Mouse (Mus musculus): ENCODE measurements around the gene 2310061I04Rik. TPM values are rescaled to one million over a fixed set of nuclear protein-coding genes. Genes with fewer than 3 reads are reported as not detected.

2310061I04Rik gene
- polyA plus RNA-seq (2014; fragmentation: Illumina TruSeq; extraction: RNeasy Lipid Tissue Mini Kit (QIAGEN cat#74804); ENCODE audit: low read depth, low replicate concordance): 21.6 TPM

DNA sequence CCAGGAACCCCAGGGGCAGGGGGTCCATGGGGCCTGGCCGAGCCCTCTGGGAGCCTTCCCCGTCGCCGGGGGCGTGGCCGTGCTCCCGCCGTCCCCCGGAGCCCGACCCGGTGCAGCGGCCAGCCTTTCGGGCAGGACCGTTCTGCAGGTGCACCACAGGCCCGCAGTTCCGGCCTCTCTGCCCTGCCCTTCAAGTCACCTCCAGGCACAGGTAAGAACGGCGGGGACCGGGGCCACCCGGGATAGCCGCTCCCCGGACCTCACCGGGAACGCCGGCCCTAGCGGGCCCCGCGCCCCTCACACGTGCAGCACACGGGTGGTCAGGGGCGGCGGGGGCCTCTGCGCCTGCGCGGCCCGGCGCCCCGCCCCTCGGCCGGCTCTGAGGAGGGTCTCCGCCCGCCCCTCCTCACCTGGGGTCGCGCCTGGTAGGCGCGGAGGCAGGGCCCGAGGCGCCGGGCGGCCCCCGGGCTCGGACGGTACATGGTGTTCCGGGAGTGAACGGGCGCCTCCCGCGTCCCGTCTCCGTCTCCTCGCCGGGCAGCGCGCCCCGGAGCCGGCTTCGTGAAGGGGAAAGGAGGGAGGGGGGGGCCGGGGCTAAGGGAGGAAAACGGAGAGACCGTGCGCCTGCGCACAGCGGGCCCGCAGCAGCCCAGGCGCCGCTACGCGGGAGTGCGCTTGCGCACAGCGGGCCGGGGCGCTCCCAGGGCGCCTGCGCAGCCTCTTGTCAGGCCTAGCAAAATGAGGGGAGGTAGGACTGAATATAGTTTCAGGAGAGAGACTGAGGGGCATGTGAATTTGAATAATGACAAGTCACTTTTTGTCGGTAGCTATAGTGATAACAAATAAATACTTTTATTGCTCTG, at the start of gene 2310061I04Rik:
Gene 2310061I04Rik, minus strand, starts transcription at position 651 of the 863 bp plus-strand sequence.

DNA sequence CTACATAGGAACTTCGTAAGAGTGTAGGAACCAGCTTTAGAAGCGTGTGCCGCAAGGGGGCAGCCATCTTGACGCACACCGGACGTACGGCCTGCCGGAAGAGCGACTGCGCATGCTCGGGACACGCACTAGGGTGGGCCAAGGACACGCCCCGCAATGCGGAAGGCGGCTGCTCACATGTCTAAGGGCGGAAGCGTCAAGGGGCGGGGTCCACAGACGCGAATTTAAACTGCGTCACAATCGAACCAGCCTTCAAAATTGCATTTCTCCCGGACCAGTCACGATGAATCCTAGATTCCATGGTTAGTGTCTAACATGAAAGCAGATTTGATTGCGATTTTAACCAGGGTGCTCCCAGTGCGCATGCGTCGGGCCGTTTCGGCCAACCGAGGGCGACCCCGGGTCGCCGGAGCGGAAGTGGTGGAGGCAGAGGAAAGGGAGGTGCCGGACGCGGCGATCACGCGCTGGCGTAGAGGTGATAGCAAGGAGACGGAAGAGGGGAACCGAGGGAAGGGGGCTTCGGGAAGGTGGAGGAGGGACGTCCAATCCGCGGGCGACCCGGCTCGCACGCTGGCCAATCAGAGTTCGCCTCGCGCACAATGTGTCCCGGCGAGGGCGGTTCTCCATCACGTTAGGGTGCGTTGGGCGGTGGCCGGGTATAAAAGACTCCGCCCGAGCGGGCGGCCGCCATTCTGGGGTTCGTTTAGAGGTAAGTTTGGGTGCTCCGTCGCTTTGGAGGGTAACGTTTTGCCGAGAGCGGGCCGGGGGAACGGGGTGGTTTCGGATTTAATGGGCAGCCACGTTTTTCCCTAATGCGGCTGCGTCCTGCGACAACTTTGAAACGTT, 19.3 kb upstream of the 2310061I04Rik start, which contains the start of the genes Mrps18b and Ppp1r10:
Gene Mrps18b, minus strand, starts transcription at position 93 of the 846 bp plus-strand sequence.
Gene Ppp1r10, plus strand, starts transcription at position 138 of the 846 bp plus-strand sequence.

DNA sequence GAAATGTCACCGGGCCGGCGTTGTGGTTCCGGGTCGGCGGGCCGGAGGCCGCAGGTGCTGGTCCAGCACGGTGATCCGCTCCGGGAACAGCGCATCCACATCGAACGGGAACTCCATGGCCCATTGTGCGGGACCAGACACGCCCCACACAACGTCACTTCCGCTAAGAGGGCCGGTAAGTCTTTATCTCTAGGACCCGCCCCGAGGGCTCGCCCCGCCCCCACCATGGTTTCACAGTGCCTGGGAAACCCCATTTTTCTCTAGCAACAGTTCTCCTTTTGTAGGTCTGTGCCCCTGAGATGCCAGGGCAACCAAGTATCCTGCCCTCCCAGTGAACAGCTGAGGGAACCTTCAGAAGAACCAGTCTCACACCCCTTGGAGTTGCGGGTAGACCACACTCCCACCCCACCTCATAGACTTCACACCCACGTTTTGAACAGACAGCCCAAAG, 12.7 kb upstream of the 2310061I04Rik start, which contains the start of gene Atat1:
Gene Atat1, minus strand, starts transcription at position 157 of the 451 bp plus-strand sequence.

DNA sequence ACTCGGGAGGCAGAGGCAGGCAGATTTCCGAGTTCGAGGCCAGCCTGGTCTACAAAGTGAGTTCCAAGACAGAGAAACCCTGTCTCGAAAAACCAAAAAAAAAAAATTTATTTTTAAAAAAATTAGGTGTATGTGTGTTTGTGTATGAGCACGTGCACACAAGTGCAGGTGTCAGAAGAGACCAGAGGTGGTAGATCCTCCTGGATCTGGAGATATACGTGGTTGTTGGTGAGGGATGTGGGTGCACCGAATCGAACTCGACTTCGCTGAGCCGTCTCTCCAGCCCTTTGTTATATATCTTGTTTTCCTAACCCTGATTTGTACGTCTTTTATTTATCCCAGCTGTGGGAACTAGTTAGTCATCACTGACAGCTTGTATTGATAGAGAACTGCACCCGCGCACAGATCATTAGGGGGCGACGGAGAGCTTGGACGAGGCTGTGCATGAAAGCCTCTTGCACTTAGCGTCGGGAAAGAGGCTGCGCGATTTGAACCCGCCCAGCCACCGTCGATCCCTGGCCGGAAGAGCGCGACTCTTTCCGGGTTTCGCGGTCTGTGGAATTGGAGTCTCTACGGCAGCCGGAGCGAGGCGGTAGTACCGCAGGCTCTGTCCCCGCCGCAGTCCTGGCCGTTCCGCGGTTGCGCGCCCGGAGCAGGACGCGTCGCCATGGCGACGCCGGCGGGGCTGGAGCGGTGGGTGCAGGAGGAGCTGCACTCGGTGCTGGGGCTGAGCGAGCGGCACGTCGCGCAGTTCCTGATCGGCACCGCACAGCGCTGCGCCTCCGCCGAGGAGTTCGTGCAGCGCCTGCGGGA, 17.8 kb downstream of the 2310061I04Rik start, which contains the start of gene Dhx16:
Gene Dhx16, plus strand, starts transcription at position 575 of the 813 bp plus-strand sequence.

DNA sequence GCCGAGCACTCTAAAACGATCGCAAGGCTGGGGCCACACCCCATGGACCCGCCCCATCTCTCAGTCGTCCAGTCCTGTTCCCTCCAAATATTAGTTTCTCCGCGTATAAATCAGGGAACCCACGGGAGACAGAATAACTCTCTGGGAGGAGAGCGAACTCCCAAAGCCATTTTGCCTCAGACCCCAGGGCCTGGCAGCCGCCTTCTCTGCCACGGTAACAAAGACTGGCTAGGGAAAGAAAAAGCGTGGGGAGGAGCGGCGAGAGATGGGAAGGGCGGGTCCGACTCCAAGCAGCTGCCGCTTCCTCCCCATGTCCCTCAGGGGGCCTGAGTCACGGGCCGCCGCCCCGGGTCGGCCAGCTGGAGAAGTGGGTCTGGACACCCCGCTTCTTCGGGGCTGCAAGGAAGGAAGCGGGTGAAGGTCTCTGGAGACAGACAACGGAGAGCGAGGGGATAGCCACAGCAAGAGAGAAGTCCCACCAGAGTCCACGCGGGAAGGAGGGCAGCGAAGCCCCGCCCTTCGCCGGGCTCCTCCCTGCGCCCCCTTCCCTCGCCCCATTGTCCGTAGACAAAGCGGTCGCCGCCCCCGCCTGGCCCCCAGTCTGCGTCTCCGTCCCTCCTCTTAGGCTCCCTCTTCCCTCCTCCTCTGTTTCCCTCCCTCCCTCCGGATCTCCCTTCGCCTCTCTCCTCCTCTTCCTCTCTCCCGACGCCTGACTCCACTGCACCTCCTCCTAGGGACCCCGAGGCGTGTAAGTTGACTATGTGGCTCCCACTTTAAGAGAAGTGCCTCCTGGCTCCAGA, 31.6 kb downstream of the 2310061I04Rik start, which contains the start of gene Ppp1r18:
Gene Ppp1r18, plus strand, starts transcription at position 113 of the 800 bp plus-strand sequence.

DNA sequence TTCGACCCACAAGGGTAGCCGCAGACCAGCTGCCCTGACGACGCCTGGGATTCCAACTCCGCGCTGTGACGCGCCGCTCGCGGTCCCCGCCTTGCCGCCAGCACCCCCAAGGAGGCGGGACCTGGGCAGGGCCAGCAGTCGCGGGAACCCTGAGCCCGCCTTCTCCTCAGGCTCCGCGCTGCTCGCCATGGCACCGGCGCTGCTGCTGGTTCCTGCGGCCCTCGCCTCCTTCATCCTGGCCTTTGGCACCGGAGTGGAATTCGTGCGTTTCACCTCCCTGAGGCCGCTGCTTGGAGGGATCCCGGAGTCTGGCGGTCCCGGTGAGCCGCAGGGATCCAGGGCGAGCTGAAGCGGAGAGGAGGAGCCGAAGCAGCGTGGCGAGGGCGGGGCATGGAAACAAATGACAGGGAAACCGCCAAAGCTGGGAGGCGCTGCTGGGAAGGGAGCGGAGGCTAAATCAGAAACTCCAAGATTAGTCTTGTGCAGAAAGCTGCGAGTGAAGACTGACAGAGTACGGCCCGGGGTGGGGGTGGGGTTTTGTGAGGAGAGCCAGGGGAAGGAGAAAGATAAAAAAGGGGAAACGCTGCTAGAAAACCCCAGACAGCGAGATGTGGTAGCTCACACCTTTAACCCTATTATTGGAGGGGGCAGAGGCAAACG, 35.9 kb downstream of the 2310061I04Rik start, which contains the start of gene Nrm:
Gene Nrm, plus strand, starts transcription at position 121 of the 660 bp plus-strand sequence.

Other genes starting within 250 kb of the 2310061I04Rik start
- gene Vars2, start 229.8 kb downstream of the 2310061I04Rik start, polyA plus RNA-seq (2014; fragmentation: Illumina TruSeq; extraction: RNeasy Lipid Tissue Mini Kit (QIAGEN cat#74804); ENCODE audit: low read depth, low replicate concordance): 1.6 TPM
- gene Gtf2h4, start 223.7 kb downstream of the 2310061I04Rik start, polyA plus RNA-seq (2014; fragmentation: Illumina TruSeq; extraction: RNeasy Lipid Tissue Mini Kit (QIAGEN cat#74804); ENCODE audit: low read depth, low replicate concordance): 3.0 TPM
- 4.3 TPM for gene Ddr1, start 192.8 kb downstream of the 2310061I04Rik start, polyA plus RNA-seq (2014; fragmentation: Illumina TruSeq; extraction: RNeasy Lipid Tissue Mini Kit (QIAGEN cat#74804); ENCODE audit: low read depth, low replicate concordance)
- gene Ier3, start 75.7 kb downstream of the 2310061I04Rik start, polyA plus RNA-seq (2014; fragmentation: Illumina TruSeq; extraction: RNeasy Lipid Tissue Mini Kit (QIAGEN cat#74804); ENCODE audit: low read depth, low replicate concordance): 5.0 TPM
- gene Flot1, start 74.2 kb downstream of the 2310061I04Rik start, polyA plus RNA-seq (2014; fragmentation: Illumina TruSeq; extraction: RNeasy Lipid Tissue Mini Kit (QIAGEN cat#74804); ENCODE audit: low read depth, low replicate concordance): 11.8 TPM
- 40.9 TPM for gene Tubb5, start 59.1 kb downstream of the 2310061I04Rik start, polyA plus RNA-seq (2014; fragmentation: Illumina TruSeq; extraction: RNeasy Lipid Tissue Mini Kit (QIAGEN cat#74804); ENCODE audit: low read depth, low replicate concordance)
- gene Mdc1, start 55.9 kb downstream of the 2310061I04Rik start, polyA plus RNA-seq (2014; fragmentation: Illumina TruSeq; extraction: RNeasy Lipid Tissue Mini Kit (QIAGEN cat#74804); ENCODE audit: low read depth, low replicate concordance): 11.3 TPM
- 1.1 TPM for gene Nrm, start 36.1 kb downstream of the 2310061I04Rik start, polyA plus RNA-seq (2014; fragmentation: Illumina TruSeq; extraction: RNeasy Lipid Tissue Mini Kit (QIAGEN cat#74804); ENCODE audit: low read depth, low replicate concordance)
- 4.7 TPM for gene Ppp1r18, start 31.8 kb downstream of the 2310061I04Rik start, polyA plus RNA-seq (2014; fragmentation: Illumina TruSeq; extraction: RNeasy Lipid Tissue Mini Kit (QIAGEN cat#74804); ENCODE audit: low read depth, low replicate concordance)
- gene Dhx16, start 17.6 kb downstream of the 2310061I04Rik start, polyA plus RNA-seq (2014; fragmentation: Illumina TruSeq; extraction: RNeasy Lipid Tissue Mini Kit (QIAGEN cat#74804); ENCODE audit: low read depth, low replicate concordance): 22.4 TPM
- gene Atat1, start 12.6 kb upstream of the 2310061I04Rik start, polyA plus RNA-seq (2014; fragmentation: Illumina TruSeq; extraction: RNeasy Lipid Tissue Mini Kit (QIAGEN cat#74804); ENCODE audit: low read depth, low replicate concordance): 8.3 TPM
- 19.3 TPM for gene Mrps18b, start 19.0 kb upstream of the 2310061I04Rik start, polyA plus RNA-seq (2014; fragmentation: Illumina TruSeq; extraction: RNeasy Lipid Tissue Mini Kit (QIAGEN cat#74804); ENCODE audit: low read depth, low replicate concordance)
- 48.2 TPM for gene Ppp1r10, start 19.0 kb upstream of the 2310061I04Rik start, polyA plus RNA-seq (2014; fragmentation: Illumina TruSeq; extraction: RNeasy Lipid Tissue Mini Kit (QIAGEN cat#74804); ENCODE audit: low read depth, low replicate concordance)
- 47.8 TPM for gene Abcf1, start 72.3 kb upstream of the 2310061I04Rik start, polyA plus RNA-seq (2014; fragmentation: Illumina TruSeq; extraction: RNeasy Lipid Tissue Mini Kit (QIAGEN cat#74804); ENCODE audit: low read depth, low replicate concordance)
- 1.4 TPM for gene Gnl1, start 82.4 kb upstream of the 2310061I04Rik start, polyA plus RNA-seq (2014; fragmentation: Illumina TruSeq; extraction: RNeasy Lipid Tissue Mini Kit (QIAGEN cat#74804); ENCODE audit: low read depth, low replicate concordance)
- gene Prr3, start 82.8 kb upstream of the 2310061I04Rik start, polyA plus RNA-seq (2014; fragmentation: Illumina TruSeq; extraction: RNeasy Lipid Tissue Mini Kit (QIAGEN cat#74804); ENCODE audit: low read depth, low replicate concordance): 2.4 TPM
- 8.5 TPM for gene H2-T24, start 123.1 kb upstream of the 2310061I04Rik start, polyA plus RNA-seq (2014; fragmentation: Illumina TruSeq; extraction: RNeasy Lipid Tissue Mini Kit (QIAGEN cat#74804); ENCODE audit: low read depth, low replicate concordance)
- 3.4 TPM for gene H2-T23, start 135.4 kb upstream of the 2310061I04Rik start, polyA plus RNA-seq (2014; fragmentation: Illumina TruSeq; extraction: RNeasy Lipid Tissue Mini Kit (QIAGEN cat#74804); ENCODE audit: low read depth, low replicate concordance)
- 13.1 TPM for gene H2-T22, start 145.3 kb upstream of the 2310061I04Rik start, polyA plus RNA-seq (2014; fragmentation: Illumina TruSeq; extraction: RNeasy Lipid Tissue Mini Kit (QIAGEN cat#74804); ENCODE audit: low read depth, low replicate concordance)
- not detected for gene Gm6034, start 145.5 kb upstream of the 2310061I04Rik start, polyA plus RNA-seq (2014; fragmentation: Illumina TruSeq; extraction: RNeasy Lipid Tissue Mini Kit (QIAGEN cat#74804); ENCODE audit: low read depth, low replicate concordance)
- gene Gm11127, start 160.9 kb upstream of the 2310061I04Rik start, polyA plus RNA-seq (2014; fragmentation: Illumina TruSeq; extraction: RNeasy Lipid Tissue Mini Kit (QIAGEN cat#74804); ENCODE audit: low read depth, low replicate concordance): not detected
- gene Gm19684, start 224.2 kb upstream of the 2310061I04Rik start, polyA plus RNA-seq (2014; fragmentation: Illumina TruSeq; extraction: RNeasy Lipid Tissue Mini Kit (QIAGEN cat#74804); ENCODE audit: low read depth, low replicate concordance): not detected
- not detected for gene Gm7030, start 232.0 kb upstream of the 2310061I04Rik start, polyA plus RNA-seq (2014; fragmentation: Illumina TruSeq; extraction: RNeasy Lipid Tissue Mini Kit (QIAGEN cat#74804); ENCODE audit: low read depth, low replicate concordance)